Mouse (Mus musculus): Measurements from ENCODE around the gene Mapk7.
A peak's percentile ranks its signal among the peaks of the same experiment; 100 is the strongest.

The Mapk7 gene

GRCm38 (mm10) chr11:61490944-61491520, 3.2 kb downstream of the Mapk7 start:
- DNase-seq (ENCODE audit: low spot score) = no peak

- DNase-seq (ENCODE audit: low spot score) = no peak
These were observed 4.3 kb downstream of the Mapk7 start for GRCm38 (mm10) chr11:61489874-61490273.

GRCm38 (mm10) chr11:61489085-61489484, 5.1 kb downstream of the Mapk7 start:
- DNase-seq (ENCODE audit: low spot score) = no peak

GRCm38 (mm10) chr11:61487936-61488335, 6.3 kb downstream of the Mapk7 start:
- DNase-seq (ENCODE audit: low spot score) = no peak

GRCm38 (mm10) chr11:61487401-61487800, 6.8 kb downstream of the Mapk7 start:
- DNase-seq (ENCODE audit: low spot score) = peak; percentile 39

- DNase-seq (ENCODE audit: low spot score) = no peak
These were observed 7.6 kb downstream of the Mapk7 start for GRCm38 (mm10) chr11:61486458-61487219.

- no peak for DNase-seq (ENCODE audit: low spot score)
These were observed 8.4 kb downstream of the Mapk7 start for GRCm38 (mm10) chr11:61485541-61486457.

GRCm38 (mm10) chr11:61484613-61485540, 9.3 kb downstream of the Mapk7 start, which contains the start of gene Mfap4:
Mfap4 (plus strand) TSS chr11:61485431.
- DNase-seq (ENCODE audit: low spot score) = no peak

GRCm38 (mm10) chr11:61484256-61484612, 10.0 kb downstream of the Mapk7 start:
- no peak for DNase-seq (ENCODE audit: low spot score)

GRCm38 (mm10) chr11:61483226-61483845, 10.9 kb downstream of the Mapk7 start:
- DNase-seq (ENCODE audit: low spot score) = no peak

- no peak for DNase-seq (ENCODE audit: low spot score)
These were observed 12.7 kb downstream of the Mapk7 start for GRCm38 (mm10) chr11:61481239-61482090.

GRCm38 (mm10) chr11:61478788-61479187, 15.4 kb downstream of the Mapk7 start:
- DNase-seq (ENCODE audit: low spot score) = no peak

- DNase-seq (ENCODE audit: low spot score) = no peak
These were observed 16.4 kb downstream of the Mapk7 start for GRCm38 (mm10) chr11:61477566-61478508.

GRCm38 (mm10) chr11:61476786-61477382, 17.3 kb downstream of the Mapk7 start:
- no peak for DNase-seq (ENCODE audit: low spot score)

GRCm38 (mm10) chr11:61473630-61474029, 20.6 kb downstream of the Mapk7 start:
- no peak for DNase-seq (ENCODE audit: low spot score)

GRCm38 (mm10) chr11:61470880-61471279, 23.3 kb downstream of the Mapk7 start:
- no peak for DNase-seq (ENCODE audit: low spot score)

- no peak for DNase-seq (ENCODE audit: low spot score)
These were observed 24.8 kb downstream of the Mapk7 start for GRCm38 (mm10) chr11:61469317-61469917.

- DNase-seq (ENCODE audit: low spot score) = no peak
These were observed 25.7 kb downstream of the Mapk7 start for GRCm38 (mm10) chr11:61468534-61468933.
